Mouse (Mus musculus): Measurements from ENCODE around the gene Ccdc42. TPM values are rescaled to one million over a fixed set of nuclear protein-coding genes. Genes with fewer than 3 reads are reported as not detected.

The Ccdc42 gene
- polyA plus RNA-seq (2012; rRNA removed): 0.16 and 0.22 TPM in 2 replicates

- no peak for DNase-seq (ENCODE audit: low spot score)
Observed at GRCm38 (mm10) chr11:68586721-68587120, at the start of gene Ccdc42. Ccdc42 (plus strand) TSS chr11:68587021.

GRCm38 (mm10) chr11:68539621-68540020 lies 47.2 kb upstream of the Ccdc42 start:
- DNase-seq (ENCODE audit: low spot score): no peak

- DNase-seq (ENCODE audit: low spot score): no peak
Observed at GRCm38 (mm10) chr11:68544554-68544953, 42.3 kb upstream of the Ccdc42 start.

- DNase-seq (ENCODE audit: low spot score): no peak
Observed at GRCm38 (mm10) chr11:68545172-68545571, 41.6 kb upstream of the Ccdc42 start.

GRCm38 (mm10) chr11:68545682-68546222 lies 41.1 kb upstream of the Ccdc42 start:
- DNase-seq (ENCODE audit: low spot score): no peak

GRCm38 (mm10) chr11:68547484-68547883 lies 39.3 kb upstream of the Ccdc42 start:
- DNase-seq (ENCODE audit: low spot score): no peak

GRCm38 (mm10) chr11:68549597-68549996 lies 37.2 kb upstream of the Ccdc42 start:
- no peak for DNase-seq (ENCODE audit: low spot score)

- no peak for DNase-seq (ENCODE audit: low spot score)
Observed at GRCm38 (mm10) chr11:68550358-68550757, 36.5 kb upstream of the Ccdc42 start.

GRCm38 (mm10) chr11:68553981-68554471 lies 32.8 kb upstream of the Ccdc42 start:
- DNase-seq (ENCODE audit: low spot score): no peak

GRCm38 (mm10) chr11:68555918-68556584 lies 30.8 kb upstream of the Ccdc42 start, which contains the start of gene Mfsd6l:
Mfsd6l (plus strand) TSS chr11:68556186.
- DNase-seq (ENCODE audit: low spot score): peak; percentile 49

- DNase-seq (ENCODE audit: low spot score): no peak
Observed at GRCm38 (mm10) chr11:68559546-68559945, 27.3 kb upstream of the Ccdc42 start.

- no peak for DNase-seq (ENCODE audit: low spot score)
Observed at GRCm38 (mm10) chr11:68561957-68562950, 24.6 kb upstream of the Ccdc42 start.

GRCm38 (mm10) chr11:68564356-68565031 lies 22.3 kb upstream of the Ccdc42 start:
- no peak for DNase-seq (ENCODE audit: low spot score)

GRCm38 (mm10) chr11:68565032-68565429 lies 21.8 kb upstream of the Ccdc42 start:
- no peak for DNase-seq (ENCODE audit: low spot score)

- DNase-seq (ENCODE audit: low spot score): peak; percentile 38
Observed at GRCm38 (mm10) chr11:68566447-68567059, 20.3 kb upstream of the Ccdc42 start.

- DNase-seq (ENCODE audit: low spot score): no peak
Observed at GRCm38 (mm10) chr11:68570861-68571260, 16.0 kb upstream of the Ccdc42 start.

GRCm38 (mm10) chr11:68577076-68577475 lies 9.7 kb upstream of the Ccdc42 start:
- no peak for DNase-seq (ENCODE audit: low spot score)

GRCm38 (mm10) chr11:68579462-68579881 lies 7.3 kb upstream of the Ccdc42 start:
- no peak for DNase-seq (ENCODE audit: low spot score)

- DNase-seq (ENCODE audit: low spot score): no peak
Observed at GRCm38 (mm10) chr11:68580566-68580965, 6.3 kb upstream of the Ccdc42 start.

GRCm38 (mm10) chr11:68583225-68583624 lies 3.6 kb upstream of the Ccdc42 start:
- no peak for DNase-seq (ENCODE audit: low spot score)

GRCm38 (mm10) chr11:68583906-68584480 lies 2.8 kb upstream of the Ccdc42 start:
- DNase-seq (ENCODE audit: low spot score): no peak

All from urinary bladder, adult 2 months (tissue).